Mouse (Mus musculus) liver, embryonic 16.5 days (tissue): ENCODE data around the gene Frmd4a. TPM values are rescaled to one million over a fixed set of nuclear protein-coding genes. Genes with fewer than 3 reads are reported as not detected.

Experiments
- ATAC-seq: fragments of 200-750 bp; cut with Nextera tagmentation; 2 replicates; pipeline ENCODE4 v1.8.0; 2017; ENCODE audit warnings: low read depth, mild to moderate bottlenecking, moderate number of reproducible peaks, moderate library complexity
- H3K27ac ChIP-seq: fragments of 300-500 bp; sonication (generic); 2 replicates; pipeline ENCODE4 v1.5.1; 2014; ENCODE audit warnings: mild to moderate bottlenecking, low read length
- H3K27me3 ChIP-seq: fragments of 300-500 bp; sonication (generic); 2 replicates; pipeline ENCODE4 v1.6.1; 2014; ENCODE audit warnings: low read depth, low read length, mixed read lengths; ENCODE audit not compliant: control insufficient read depth, insufficient read depth
- H3K36me3 ChIP-seq: fragments of 300-500 bp; sonication (generic); 2 replicates; pipeline ENCODE4 v1.6.1; 2014; ENCODE audit warnings: mild to moderate bottlenecking; ENCODE audit not compliant: control insufficient read depth, insufficient read depth
- H3K4me1 ChIP-seq: fragments of 300-500 bp; sonication (generic); 2 replicates; pipeline ENCODE4 v1.6.1; 2014; ENCODE audit warnings: low read depth, low read length, mixed read lengths; ENCODE audit not compliant: control insufficient read depth
- H3K4me2 ChIP-seq: fragments of 300-500 bp; sonication (generic); 2 replicates; pipeline ENCODE4 v1.6.1; 2014; ENCODE audit warnings: low read depth, low read length, mixed read lengths
- H3K4me3 ChIP-seq: fragments of 300-500 bp; sonication (generic); 2 replicates; pipeline ENCODE4 v1.5.1; 2014; ENCODE audit warnings: low read depth, mild to moderate bottlenecking, low read length
- H3K9ac ChIP-seq: fragments of 300-500 bp; sonication (generic); 2 replicates; pipeline ENCODE4 v1.6.1; 2014; ENCODE audit warnings: low read depth, low read length
- H3K9me3 ChIP-seq: fragments of 300-500 bp; sonication (generic); replicated peaks from 2 replicates; pipeline ENCODE4 v1.6.1; 2016; ENCODE audit warnings: low read length; ENCODE audit not compliant: control insufficient read depth
- WGBS: fragments of 180-500 bp; shearing (Covaris S2); extraction: QIAGEN DNeasy Blood & Tissue Kit; methylation state at CpG from one replicate; pipeline ENCODE4 v1.1.7; 2014; ENCODE audit not compliant: insufficient replicate concordance; 5-methylcytosine and 5-hydroxymethylcytosine counted together
- polyA plus RNA-seq: library from polyadenylated mRNA; unstranded; fragments of >200 nt; fragmentation: Nextera tagmentation; extraction: Ambion mirVana; gene quantifications from 2 replicates; pipeline ENCODE4 v1.2.1, GENCODE M21; 2015

The Frmd4a gene
- polyA plus RNA-seq, 1 experiment from 2014 or later, result 19.8 TPM

DNA sequence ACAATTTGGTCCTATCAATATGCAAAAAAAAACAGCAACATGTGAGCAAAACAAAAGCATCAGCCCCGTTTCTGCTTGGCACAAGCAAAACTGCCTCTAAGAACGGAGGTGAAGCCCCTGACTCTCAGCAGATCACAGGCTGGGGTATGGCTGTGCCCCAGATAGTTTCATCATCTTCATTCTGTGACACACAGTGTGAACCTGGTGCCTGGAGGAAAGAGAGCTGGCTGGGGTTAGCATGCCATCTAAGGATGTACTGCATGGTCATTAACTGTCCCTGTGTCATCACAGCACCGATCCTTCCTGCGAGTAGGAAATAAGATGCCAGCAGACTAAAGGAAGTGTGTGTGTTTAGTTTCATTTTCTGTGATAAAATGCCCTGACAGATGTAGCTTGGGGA lies 152.7 kb downstream of the Frmd4a start:
- WGBS, result 47% methylated on average over 4 of the region's 4 CpGs
- ATAC-seq, result no peak

DNA sequence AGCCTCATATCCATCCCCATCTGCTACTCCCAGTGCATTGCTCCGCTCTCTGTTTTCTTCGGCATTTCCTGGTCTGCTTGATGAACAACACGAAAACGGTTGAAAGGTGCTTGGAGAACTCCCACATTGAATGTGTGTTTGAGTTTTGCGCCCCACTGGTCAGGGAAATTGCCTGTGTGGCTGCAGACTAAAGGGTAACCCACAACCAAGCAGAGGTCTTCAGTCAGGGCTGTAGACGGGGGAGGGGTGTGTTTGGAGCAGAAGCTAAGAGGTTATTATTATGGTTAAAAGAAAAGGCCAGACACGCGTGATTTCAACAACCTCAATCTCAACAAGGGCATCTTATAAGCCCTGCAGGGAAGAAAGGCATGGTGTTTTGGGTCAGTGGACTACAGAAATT lies 167.5 kb downstream of the Frmd4a start:
- no peaks in the 10 kb centered on the region for H3K4me1 ChIP-seq
- no peak overlapping the region for H3K9ac ChIP-seq
- WGBS, result 72% methylated on average over 8 of the region's 8 CpGs
- no peaks in the 10 kb centered on the region for H3K9me3 ChIP-seq
- ATAC-seq, result no peak
- H3K27me3 ChIP-seq, result no peaks in the 10 kb centered on the region
- H3K27ac ChIP-seq, result no peak overlapping the region
- no peak overlapping the region for H3K4me2 ChIP-seq
- H3K4me3 ChIP-seq, result no peak overlapping the region
- no peaks in the 10 kb centered on the region for H3K36me3 ChIP-seq

More for the DNA sequence above, 152.7 kb downstream of the Frmd4a start:
- H3K9me3 ChIP-seq, result no peaks in the 10 kb centered on the region
- H3K4me2 ChIP-seq, result no peak overlapping the region
- H3K4me1 ChIP-seq, result no peaks in the 10 kb centered on the region
- H3K27ac ChIP-seq, result no peak overlapping the region
- no peaks in the 10 kb centered on the region for H3K36me3 ChIP-seq
- no peak overlapping the region for H3K9ac ChIP-seq
- H3K4me3 ChIP-seq, result no peak overlapping the region
- H3K27me3 ChIP-seq, result no peaks in the 10 kb centered on the region

DNA sequence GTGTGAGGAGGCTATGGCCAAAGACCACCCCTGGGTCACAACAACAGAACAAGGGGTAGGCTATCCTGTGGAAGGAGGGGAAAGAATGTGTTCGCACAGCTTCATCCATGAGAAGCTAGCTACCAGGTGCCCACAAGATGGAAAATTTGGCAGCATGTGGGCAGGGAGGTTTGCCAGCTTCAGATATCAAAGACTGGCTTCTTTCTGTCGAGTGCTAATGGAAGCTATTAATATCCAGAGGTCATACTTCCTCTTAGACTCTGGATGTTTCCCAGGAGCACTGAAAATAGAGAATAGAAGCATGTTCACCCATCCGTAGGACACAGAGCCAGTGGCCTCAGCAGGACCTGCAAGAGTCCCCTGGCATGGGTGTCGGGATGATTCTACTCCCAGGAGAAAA lies 170.0 kb downstream of the Frmd4a start:
- no peaks in the 10 kb centered on the region for H3K9me3 ChIP-seq
- no peak overlapping the region for H3K4me3 ChIP-seq
- H3K9ac ChIP-seq, result no peak overlapping the region
- no peak overlapping the region for H3K4me2 ChIP-seq
- no peaks in the 10 kb centered on the region for H3K36me3 ChIP-seq
- H3K27ac ChIP-seq, result no peak overlapping the region
- no peaks in the 10 kb centered on the region for H3K27me3 ChIP-seq
- H3K4me1 ChIP-seq, result no peaks in the 10 kb centered on the region
- 38% methylated on average over 4 of the region's 4 CpGs for WGBS
- ATAC-seq, result no peak

DNA sequence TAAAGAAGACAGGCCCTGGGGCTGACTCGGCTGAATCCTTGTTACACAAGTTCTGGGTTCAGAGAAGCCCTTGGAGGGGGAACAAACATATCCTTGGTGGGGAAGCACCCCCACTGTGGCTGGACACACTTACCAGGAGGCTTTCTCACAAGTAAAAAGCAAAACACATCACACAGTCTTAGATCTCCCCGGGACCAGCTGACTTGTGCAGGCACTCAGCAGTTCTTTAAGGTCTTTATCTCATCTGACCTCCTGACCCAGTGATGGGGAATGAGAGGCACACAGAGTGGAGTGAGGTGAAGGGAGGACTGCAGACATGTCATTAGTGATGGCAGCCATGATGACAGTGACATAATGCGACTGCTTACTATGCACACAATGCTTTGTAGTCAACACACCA lies 170.8 kb downstream of the Frmd4a start:
- Histone ChIP-seq H3K27ac (no peak overlapping the region), H3K9ac (no peak overlapping the region), H3K4me3 (no peak overlapping the region), H3K4me1 (no peaks in the 10 kb centered on the region), H3K27me3 (no peaks in the 10 kb centered on the region), H3K36me3 (no peaks in the 10 kb centered on the region), H3K9me3 (no peaks in the 10 kb centered on the region), H3K4me2 (no peak overlapping the region)
- 37% methylated on average over 3 of the region's 3 CpGs for WGBS
- no peak for ATAC-seq

DNA sequence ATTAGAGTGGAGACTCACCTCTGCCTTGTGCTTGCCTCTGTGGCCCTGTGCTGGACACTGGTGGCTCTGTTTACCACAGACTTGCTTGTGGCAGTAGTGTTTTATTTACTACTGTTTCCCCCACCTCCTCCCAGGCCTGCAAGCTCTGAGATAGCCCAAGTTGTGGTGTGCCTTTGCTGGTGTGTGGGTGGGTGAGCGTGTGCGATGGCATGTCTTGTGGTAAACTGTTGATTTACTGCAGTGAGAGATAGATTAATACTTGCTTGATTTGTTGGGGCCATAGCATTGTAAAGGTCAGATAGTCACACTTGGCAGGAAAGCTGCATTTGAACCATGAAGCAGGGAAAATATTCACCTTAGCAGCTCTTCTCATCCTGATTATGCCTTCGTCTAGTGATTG lies 172.8 kb downstream of the Frmd4a start:
- no peaks in the 10 kb centered on the region for H3K4me1 ChIP-seq
- H3K36me3 ChIP-seq, result no peaks in the 10 kb centered on the region
- 63% methylated on average over 3 of the region's 3 CpGs for WGBS
- H3K4me3 ChIP-seq, result no peak overlapping the region
- no peak for ATAC-seq
- H3K27ac ChIP-seq, result no peak overlapping the region
- H3K27me3 ChIP-seq, result no peaks in the 10 kb centered on the region
- no peak overlapping the region for H3K9ac ChIP-seq
- no peaks in the 10 kb centered on the region for H3K9me3 ChIP-seq
- no peak overlapping the region for H3K4me2 ChIP-seq

DNA sequence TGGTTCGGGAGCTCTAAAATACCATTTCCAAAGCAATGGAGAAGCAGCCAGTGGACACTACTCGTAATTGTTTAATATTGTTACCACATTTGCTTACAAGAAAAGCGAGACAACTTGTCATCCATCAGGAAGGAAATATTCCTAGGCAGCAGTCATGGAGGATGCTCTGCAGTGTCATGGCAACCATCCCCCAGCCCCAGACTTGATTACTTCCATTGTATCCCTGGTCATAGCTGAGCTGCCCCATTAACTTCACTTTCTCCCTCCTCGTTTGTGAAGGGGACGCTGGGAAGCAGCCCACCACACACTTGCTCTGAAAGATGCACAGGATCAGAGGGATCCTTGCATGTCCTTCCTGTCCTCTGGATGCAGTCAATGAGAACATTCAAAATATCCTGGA lies 173.5 kb downstream of the Frmd4a start:
- no peaks in the 10 kb centered on the region for H3K9me3 ChIP-seq
- no peak for ATAC-seq
- H3K27me3 ChIP-seq, result no peaks in the 10 kb centered on the region
- H3K36me3 ChIP-seq, result no peaks in the 10 kb centered on the region
- H3K4me1 ChIP-seq, result no peaks in the 10 kb centered on the region
- H3K9ac ChIP-seq, result no peak overlapping the region
- 54% methylated on average over 5 of the region's 5 CpGs for WGBS
- no peak overlapping the region for H3K4me3 ChIP-seq
- H3K4me2 ChIP-seq, result no peak overlapping the region
- H3K27ac ChIP-seq, result no peak overlapping the region

DNA sequence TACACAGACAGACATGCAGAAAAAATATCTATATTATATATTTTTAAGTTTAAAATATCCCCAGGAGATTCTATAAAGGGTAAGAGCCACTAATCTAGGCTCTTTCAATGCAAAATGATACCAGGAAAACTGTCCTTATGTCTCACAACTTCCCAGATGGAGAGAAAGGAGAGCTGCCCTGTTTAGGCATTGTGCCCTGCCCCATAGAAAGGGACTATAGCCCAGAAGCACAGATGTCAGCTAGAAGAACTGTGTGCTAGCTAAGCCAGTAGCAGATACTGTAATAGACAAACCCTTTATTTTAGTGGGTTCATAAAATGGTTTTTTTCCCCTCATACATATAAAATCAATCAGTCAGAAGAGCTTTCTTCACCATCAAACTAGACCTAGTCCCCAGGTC lies 175.7 kb downstream of the Frmd4a start:
- H3K36me3 ChIP-seq, result no peaks in the 10 kb centered on the region
- H3K4me3 ChIP-seq, result no peak overlapping the region
- no peaks in the 10 kb centered on the region for H3K9me3 ChIP-seq
- no peak overlapping the region for H3K27ac ChIP-seq
- H3K27me3 ChIP-seq, result no peaks in the 10 kb centered on the region
- no peaks in the 10 kb centered on the region for H3K4me1 ChIP-seq
- no peak overlapping the region for H3K4me2 ChIP-seq
- H3K9ac ChIP-seq, result no peak overlapping the region
- no peak for ATAC-seq

DNA sequence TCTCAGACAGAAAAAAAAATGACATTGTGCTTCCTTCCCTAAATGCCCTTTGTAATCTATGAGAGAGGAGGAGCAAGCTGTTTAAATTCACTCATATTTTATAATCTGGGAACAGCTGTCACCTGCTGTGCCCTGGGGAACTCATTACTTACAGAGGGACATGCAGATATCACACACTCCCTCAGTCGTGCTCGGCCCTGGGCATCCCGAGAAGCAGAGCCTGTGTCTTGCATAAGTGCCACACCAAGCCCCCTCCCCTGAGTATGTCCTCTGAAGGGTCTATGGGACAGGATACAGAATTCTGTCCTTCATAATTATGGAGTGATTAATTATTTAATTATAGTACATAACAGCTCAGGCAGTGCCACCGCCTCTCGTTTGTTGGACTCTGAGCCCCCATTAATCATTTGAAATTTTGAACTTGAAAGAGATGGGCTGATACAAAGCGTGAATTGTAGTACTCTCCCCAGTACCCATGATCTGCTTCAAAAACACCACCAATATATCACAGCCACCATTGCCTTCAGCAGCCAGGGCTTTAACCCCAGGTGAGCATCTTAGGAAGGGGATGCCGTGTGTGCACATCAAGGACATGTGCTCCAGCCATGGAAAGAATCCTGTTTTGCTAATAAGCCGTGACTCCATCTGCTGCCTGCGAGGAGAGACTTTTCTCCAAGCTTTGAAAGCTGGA lies 177.0 kb downstream of the Frmd4a start:
- ATAC-seq, result no peak
- H3K4me3 ChIP-seq, result no peak overlapping the region
- WGBS, result 58% methylated on average over 9 of the region's 9 CpGs
- H3K36me3 ChIP-seq, result no peaks in the 10 kb centered on the region
- H3K9ac ChIP-seq, result no peak overlapping the region
- H3K4me1 ChIP-seq, result no peaks in the 10 kb centered on the region
- H3K27ac ChIP-seq, result no peak overlapping the region
- no peaks in the 10 kb centered on the region for H3K27me3 ChIP-seq
- H3K4me2 ChIP-seq, result no peak overlapping the region
- H3K9me3 ChIP-seq, result no peaks in the 10 kb centered on the region

GRCm38 (mm10) chr2:4196041-4196440 lies 178.5 kb downstream of the Frmd4a start:
- no peak overlapping the region for H3K4me3 ChIP-seq
- no peaks in the 10 kb centered on the region for H3K36me3 ChIP-seq
- no peak overlapping the region for H3K4me2 ChIP-seq
- no peak overlapping the region for H3K27ac ChIP-seq
- ATAC-seq, result no peak
- 66% methylated on average over 4 of the region's 4 CpGs for WGBS
- no peaks in the 10 kb centered on the region for H3K9me3 ChIP-seq
- no peaks in the 10 kb centered on the region for H3K27me3 ChIP-seq
- H3K4me1 ChIP-seq, result no peaks in the 10 kb centered on the region
- H3K9ac ChIP-seq, result no peak overlapping the region
